Mouse (Mus musculus): Measurements from ENCODE around the gene Wscd2. TPM values are rescaled to one million over a fixed set of nuclear protein-coding genes. Genes with fewer than 3 reads are reported as not detected.

Wscd2 gene
- polyA plus RNA-seq, 1 experiment from 2014 or later = 7.6 TPM

DNA sequence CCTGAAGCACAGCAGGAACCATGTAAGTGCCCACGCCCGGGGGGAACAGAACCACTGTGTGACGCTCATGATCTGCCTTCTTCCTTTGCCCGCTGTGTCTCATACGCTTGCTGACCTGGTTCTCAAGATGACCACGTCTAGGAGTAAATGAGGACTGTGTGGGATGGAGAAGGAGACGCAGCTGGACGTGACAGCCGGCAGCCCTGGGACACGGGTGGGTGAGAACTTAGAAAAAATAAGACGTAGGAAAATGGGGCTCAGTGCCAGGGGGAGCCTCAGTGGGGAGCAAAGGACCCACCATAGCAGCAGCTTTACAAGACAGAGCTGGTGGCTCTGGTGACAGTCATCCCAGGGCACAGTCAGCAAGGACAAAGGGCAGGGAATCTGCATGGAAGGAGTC, 9.3 kb downstream of the Wscd2 start:
- H3K27me3 ChIP-seq (ENCODE audit: control insufficient read depth, insufficient read depth, low read length) = no peaks in the 10 kb centered on the region
- DNase-seq (ENCODE audit: low spot score) (no peak), ATAC-seq (replicated peaks; ENCODE audit: low FRiP score) (no peak)
- H3K4me1 ChIP-seq (replicated peaks; ENCODE audit: control insufficient read depth, insufficient read depth, low read length) = peaks cover 10% of the 10 kb centered on the region
- no peak overlapping the region for H3K27ac ChIP-seq (ENCODE audit: low read depth, low read length)
- H3K4me3 ChIP-seq (ENCODE audit: low read depth, low read length) = no peak overlapping the region
- H3K9ac ChIP-seq (ENCODE audit: low read length) = no peak overlapping the region
- WGBS = 93% methylated on average over 11 of the region's 11 CpGs
- H3K9me3 ChIP-seq (ENCODE audit: control insufficient read depth, low read length) = no peaks in the 10 kb centered on the region
- no peak overlapping the region for H3K4me2 ChIP-seq (ENCODE audit: low read depth, low read length, severe bottlenecking)
- no peaks in the 10 kb centered on the region for H3K36me3 ChIP-seq (ENCODE audit: control insufficient read depth, insufficient read depth, low read length)

DNA sequence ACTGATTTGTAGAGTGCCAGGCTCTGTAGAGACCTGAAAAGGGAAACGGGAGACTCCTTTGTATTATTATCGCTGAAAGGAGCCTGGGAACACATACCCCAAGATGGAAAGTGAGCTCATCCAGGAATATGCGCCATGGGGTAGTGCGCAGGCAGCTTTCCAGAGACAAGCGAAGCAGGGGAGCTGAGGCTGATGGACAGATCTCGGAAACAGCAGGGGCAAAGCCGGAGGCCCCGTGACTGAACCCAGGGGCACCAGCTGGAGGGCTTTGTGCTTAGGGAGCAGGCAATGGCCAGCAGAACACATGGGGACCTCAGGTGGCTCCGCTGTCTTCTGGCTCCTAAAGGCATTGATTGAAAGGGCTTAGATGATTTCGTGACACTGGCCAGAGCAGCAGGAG, 13.1 kb downstream of the Wscd2 start:
- WGBS = 5% methylated on average over 10 of the region's 10 CpGs
- Histone ChIP-seq H3K9me3 (ENCODE audit: control insufficient read depth, low read length) (no peaks in the 10 kb centered on the region), H3K4me2 (ENCODE audit: low read depth, low read length, severe bottlenecking) (0 out of 2 replicates have a peak overlapping the region, but pooled peaks have one; percentile 22), H3K27ac (ENCODE audit: low read depth, low read length) (peak overlapping the region; percentile 54), H3K4me1 (replicated peaks; ENCODE audit: control insufficient read depth, insufficient read depth, low read length) (peaks cover 14% of the 10 kb centered on the region), H3K36me3 (ENCODE audit: control insufficient read depth, insufficient read depth, low read length) (no peaks in the 10 kb centered on the region), H3K9ac (ENCODE audit: low read length) (peak overlapping the region; percentile 16; the same call in 1 of the 2 replicates), H3K4me3 (ENCODE audit: low read depth, low read length) (no peak overlapping the region), H3K27me3 (ENCODE audit: control insufficient read depth, insufficient read depth, low read length) (no peaks in the 10 kb centered on the region)
- DNase-seq (ENCODE audit: low spot score) = peak; percentile 73
- ATAC-seq (replicated peaks; ENCODE audit: low FRiP score) = 0 out of 2 replicates have a peak, but pooled peaks have one; percentile 33

DNA sequence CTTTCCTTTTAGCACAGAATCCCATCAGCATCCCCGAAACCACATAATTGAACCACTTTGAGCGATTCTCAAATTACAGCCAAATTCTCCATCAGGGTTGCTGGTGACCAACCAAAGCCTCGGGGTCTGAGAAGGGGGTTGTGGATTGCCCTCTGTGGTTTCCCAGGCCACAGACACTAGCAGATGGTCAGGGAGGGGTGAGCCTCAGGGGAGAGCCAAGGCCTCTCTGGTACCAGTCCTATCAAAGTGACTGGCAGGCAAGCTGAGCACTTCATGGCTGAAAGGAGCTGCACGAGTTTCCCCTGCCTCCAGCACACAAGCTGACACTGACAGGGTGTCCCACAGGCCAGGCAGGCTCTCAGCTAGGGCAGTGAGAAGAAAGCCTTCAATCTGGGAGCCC, 14.5 kb downstream of the Wscd2 start:
- DNase-seq (ENCODE audit: low spot score) = peak; percentile 59
- Histone ChIP-seq H3K9me3 (ENCODE audit: control insufficient read depth, low read length) (no peaks in the 10 kb centered on the region), H3K4me1 (replicated peaks; ENCODE audit: control insufficient read depth, insufficient read depth, low read length) (peaks cover 14% of the 10 kb centered on the region), H3K36me3 (ENCODE audit: control insufficient read depth, insufficient read depth, low read length) (no peaks in the 10 kb centered on the region), H3K4me3 (ENCODE audit: low read depth, low read length) (no peak overlapping the region), H3K27me3 (ENCODE audit: control insufficient read depth, insufficient read depth, low read length) (no peaks in the 10 kb centered on the region), H3K27ac (ENCODE audit: low read depth, low read length) (peak overlapping the region; percentile 83), H3K4me2 (ENCODE audit: low read depth, low read length, severe bottlenecking) (no peak overlapping the region), H3K9ac (ENCODE audit: low read length) (no peak overlapping the region)
- WGBS = 16% methylated on average over 4 of the region's 4 CpGs
- 0 out of 2 replicates have a peak, but pooled peaks have one; percentile 39 for ATAC-seq (replicated peaks; ENCODE audit: low FRiP score)

DNA sequence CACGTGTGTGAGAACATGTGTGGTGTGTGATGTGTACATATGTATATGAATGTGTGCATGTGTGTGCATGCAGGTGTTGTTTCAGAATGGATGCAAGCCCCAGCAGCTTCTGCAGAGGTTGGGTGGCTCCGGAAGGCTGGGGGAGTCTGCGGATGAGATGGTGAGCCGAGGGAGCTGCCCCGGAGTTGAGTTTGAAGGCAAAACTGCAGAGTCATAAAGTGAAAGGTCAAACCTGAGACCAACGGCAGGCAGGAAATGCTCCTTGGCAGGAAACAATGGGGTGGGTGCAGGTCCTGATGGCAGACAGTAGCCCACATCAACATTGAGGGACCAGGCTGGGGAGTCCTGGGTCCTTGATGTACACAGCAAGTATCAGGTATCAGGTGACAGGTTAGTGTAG, 15.9 kb downstream of the Wscd2 start:
- H3K36me3 ChIP-seq (ENCODE audit: control insufficient read depth, insufficient read depth, low read length) = no peaks in the 10 kb centered on the region
- no peak overlapping the region for H3K4me2 ChIP-seq (ENCODE audit: low read depth, low read length, severe bottlenecking)
- H3K4me3 ChIP-seq (ENCODE audit: low read depth, low read length) = no peak overlapping the region
- no peak overlapping the region for H3K27ac ChIP-seq (ENCODE audit: low read depth, low read length)
- peaks cover 14% of the 10 kb centered on the region for H3K4me1 ChIP-seq (replicated peaks; ENCODE audit: control insufficient read depth, insufficient read depth, low read length)
- no peaks in the 10 kb centered on the region for H3K27me3 ChIP-seq (ENCODE audit: control insufficient read depth, insufficient read depth, low read length)
- DNase-seq (ENCODE audit: low spot score) = no peak
- no peak for ATAC-seq (replicated peaks; ENCODE audit: low FRiP score)
- 81% methylated on average over 6 of the region's 6 CpGs for WGBS
- no peaks in the 10 kb centered on the region for H3K9me3 ChIP-seq (ENCODE audit: control insufficient read depth, low read length)
- H3K9ac ChIP-seq (ENCODE audit: low read length) = no peak overlapping the region

DNA sequence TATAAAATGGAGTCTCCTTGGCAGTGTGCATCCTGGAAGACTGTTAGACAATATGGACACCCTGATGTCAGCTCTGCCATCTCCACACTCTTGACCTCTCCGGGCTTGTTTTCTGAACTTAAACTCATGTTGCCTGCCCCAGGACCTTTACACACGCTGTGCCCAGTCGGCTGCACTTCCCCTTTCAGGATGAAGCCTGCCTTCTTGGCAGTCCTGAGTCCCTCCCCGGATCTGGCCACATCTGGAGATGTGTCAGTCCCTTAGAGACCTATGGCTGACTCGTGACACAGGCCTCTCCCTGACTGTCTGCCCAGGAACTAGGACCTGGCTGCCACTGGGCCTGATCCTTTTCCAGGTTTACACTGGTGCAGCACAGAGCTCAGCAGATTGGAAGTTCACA, 16.6 kb downstream of the Wscd2 start:
- H3K36me3 ChIP-seq (ENCODE audit: control insufficient read depth, insufficient read depth, low read length) = no peaks in the 10 kb centered on the region
- H3K4me3 ChIP-seq (ENCODE audit: low read depth, low read length) = no peak overlapping the region
- no peak overlapping the region for H3K4me2 ChIP-seq (ENCODE audit: low read depth, low read length, severe bottlenecking)
- H3K9me3 ChIP-seq (ENCODE audit: control insufficient read depth, low read length) = no peaks in the 10 kb centered on the region
- 92% methylated on average over 5 of the region's 5 CpGs for WGBS
- no peaks in the 10 kb centered on the region for H3K27me3 ChIP-seq (ENCODE audit: control insufficient read depth, insufficient read depth, low read length)
- no peak overlapping the region for H3K9ac ChIP-seq (ENCODE audit: low read length)
- ATAC-seq (replicated peaks; ENCODE audit: low FRiP score) (no peak), DNase-seq (ENCODE audit: low spot score) (no peak)
- H3K27ac ChIP-seq (ENCODE audit: low read depth, low read length) = no peak overlapping the region
- H3K4me1 ChIP-seq (replicated peaks; ENCODE audit: control insufficient read depth, insufficient read depth, low read length) = peaks cover 14% of the 10 kb centered on the region

DNA sequence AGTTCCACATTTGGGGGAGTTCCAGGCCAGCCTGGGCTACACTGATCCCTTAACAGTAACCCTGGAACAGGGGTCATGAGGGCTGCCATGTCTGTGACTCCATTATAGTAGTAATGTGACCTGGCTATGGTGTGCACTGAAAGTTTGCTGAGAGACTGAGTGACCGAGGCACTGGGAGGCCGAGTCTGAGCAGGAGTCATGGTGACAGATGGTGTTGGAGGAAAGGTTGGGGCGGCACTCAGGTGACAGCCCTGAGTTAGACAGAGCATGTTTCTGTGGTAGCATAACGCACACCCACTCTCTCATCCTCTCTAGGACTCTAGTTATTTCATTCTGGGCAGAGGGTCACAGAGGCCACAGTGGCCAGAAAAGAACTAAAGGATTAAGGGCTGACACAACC, 19.0 kb downstream of the Wscd2 start:
- 0 out of 2 replicates have a peak, but pooled peaks cover 5% of the 10 kb centered on the region for H3K4me1 ChIP-seq (replicated peaks; ENCODE audit: control insufficient read depth, insufficient read depth, low read length)
- no peak overlapping the region for H3K4me3 ChIP-seq (ENCODE audit: low read depth, low read length)
- ATAC-seq (replicated peaks; ENCODE audit: low FRiP score) (no peak), DNase-seq (ENCODE audit: low spot score) (no peak)
- H3K27ac ChIP-seq (ENCODE audit: low read depth, low read length) = no peak overlapping the region
- no peak overlapping the region for H3K9ac ChIP-seq (ENCODE audit: low read length)
- no peaks in the 10 kb centered on the region for H3K27me3 ChIP-seq (ENCODE audit: control insufficient read depth, insufficient read depth, low read length)
- H3K4me2 ChIP-seq (ENCODE audit: low read depth, low read length, severe bottlenecking) = no peak overlapping the region
- no peaks in the 10 kb centered on the region for H3K9me3 ChIP-seq (ENCODE audit: control insufficient read depth, low read length)
- 79% methylated on average over 4 of the region's 4 CpGs for WGBS
- H3K36me3 ChIP-seq (ENCODE audit: control insufficient read depth, insufficient read depth, low read length) = no peaks in the 10 kb centered on the region

DNA sequence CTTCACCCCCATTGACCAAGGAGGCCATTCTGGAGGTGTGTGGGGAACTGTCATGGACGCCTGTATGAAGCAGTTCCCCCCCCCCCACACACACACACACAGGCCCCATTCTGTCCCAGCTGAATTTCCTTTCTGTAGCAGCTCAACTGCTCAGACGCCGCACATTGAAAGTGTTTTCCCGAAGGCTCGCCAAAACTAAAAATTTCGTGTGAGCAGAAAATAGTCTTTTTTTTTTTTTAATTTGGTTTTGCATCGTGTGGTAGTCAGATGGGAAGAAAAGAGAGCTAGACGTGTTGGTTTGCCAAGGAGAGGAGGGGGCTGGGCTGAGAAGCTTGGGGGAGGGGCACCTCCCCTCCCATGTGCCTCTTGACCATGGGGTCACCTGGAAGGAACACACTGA, 23.5 kb downstream of the Wscd2 start:
- Histone ChIP-seq H3K9me3 (ENCODE audit: control insufficient read depth, low read length) (no peaks in the 10 kb centered on the region), H3K4me1 (replicated peaks; ENCODE audit: control insufficient read depth, insufficient read depth, low read length) (peaks cover 2% of the 10 kb centered on the region; the same call in 1 of the 2 replicates), H3K4me3 (ENCODE audit: low read depth, low read length) (no peak overlapping the region), H3K4me2 (ENCODE audit: low read depth, low read length, severe bottlenecking) (no peak overlapping the region), H3K9ac (ENCODE audit: low read length) (no peak overlapping the region), H3K36me3 (ENCODE audit: control insufficient read depth, insufficient read depth, low read length) (no peaks in the 10 kb centered on the region), H3K27ac (ENCODE audit: low read depth, low read length) (no peak overlapping the region), H3K27me3 (ENCODE audit: control insufficient read depth, insufficient read depth, low read length) (no peaks in the 10 kb centered on the region)
- no peak for DNase-seq (ENCODE audit: low spot score)
- 84% methylated on average over 8 of the region's 8 CpGs for WGBS
- no peak for ATAC-seq (replicated peaks; ENCODE audit: low FRiP score)

DNA sequence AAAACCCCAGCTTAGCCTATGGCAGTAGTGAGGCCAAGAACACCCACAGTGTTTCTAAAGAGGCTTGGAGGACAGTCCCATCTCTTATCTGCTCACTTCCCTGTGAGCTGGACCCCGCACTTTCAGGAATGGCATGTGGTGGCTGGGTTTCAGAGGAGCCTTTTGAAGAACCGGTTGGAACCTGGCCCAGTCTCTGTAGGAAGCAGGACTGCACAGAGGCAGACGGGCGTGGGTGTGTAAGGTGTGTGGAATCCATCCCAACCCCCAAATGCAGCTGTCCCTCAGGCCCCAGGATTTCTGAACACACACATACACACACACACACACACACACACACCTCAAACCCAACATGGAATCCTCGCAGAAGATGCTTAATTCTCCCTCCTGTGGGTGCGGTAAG, 23.9 kb downstream of the Wscd2 start:
- WGBS = 87% methylated on average over 6 of the region's 6 CpGs
- peaks cover 2% of the 10 kb centered on the region; the same call in 1 of the 2 replicates for H3K4me1 ChIP-seq (replicated peaks; ENCODE audit: control insufficient read depth, insufficient read depth, low read length)
- H3K27ac ChIP-seq (ENCODE audit: low read depth, low read length) = no peak overlapping the region

DNA sequence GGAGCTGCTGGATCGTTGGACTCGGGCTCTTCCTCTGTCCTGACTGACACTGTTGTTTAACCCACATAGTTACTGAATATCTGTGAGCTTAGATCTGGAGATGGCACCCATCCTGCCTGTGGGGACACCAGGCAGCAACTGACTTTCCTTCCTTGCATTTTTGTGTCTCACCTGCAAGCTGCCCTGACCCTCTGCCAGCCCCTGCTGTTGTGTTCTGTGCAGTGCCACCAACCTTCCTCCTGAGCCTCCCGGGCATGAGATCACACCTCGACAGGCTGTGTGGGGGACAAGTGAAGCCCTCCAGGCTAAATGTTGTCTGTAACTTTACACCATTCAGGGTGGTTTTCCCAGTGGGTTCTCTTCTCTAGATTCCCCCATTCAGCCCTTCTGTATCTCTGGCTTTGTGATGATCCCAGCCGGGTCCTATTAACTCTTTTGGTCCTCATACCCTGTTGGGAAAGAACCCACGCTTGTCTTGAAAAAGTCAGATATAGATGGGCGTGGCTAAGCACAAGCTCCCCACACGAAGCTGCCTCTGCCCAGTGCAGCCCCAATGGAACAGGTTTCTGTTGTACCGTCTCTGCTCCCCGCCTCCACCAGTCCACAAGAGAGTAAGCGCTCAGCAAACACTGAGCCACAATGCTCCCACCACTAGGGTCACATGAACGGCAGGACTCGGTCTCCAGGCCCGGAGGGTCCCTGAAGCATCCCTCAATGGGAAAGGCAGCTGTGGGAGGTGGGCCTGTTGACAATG, 26.2 kb downstream of the Wscd2 start:
- ATAC-seq (replicated peaks; ENCODE audit: low FRiP score) = no peak
- no peaks in the 10 kb centered on the region for H3K9me3 ChIP-seq (ENCODE audit: control insufficient read depth, low read length)
- peak overlapping the region; percentile 24 for H3K4me2 ChIP-seq (ENCODE audit: low read depth, low read length, severe bottlenecking)
- WGBS = 36% methylated on average over 14 of the region's 14 CpGs
- no peak overlapping the region; the same call in 1 of the 2 replicates for H3K27ac ChIP-seq (ENCODE audit: low read depth, low read length)
- H3K4me3 ChIP-seq (ENCODE audit: low read depth, low read length) = no peak overlapping the region
- no peaks in the 10 kb centered on the region for H3K36me3 ChIP-seq (ENCODE audit: control insufficient read depth, insufficient read depth, low read length)
- no peak overlapping the region for H3K9ac ChIP-seq (ENCODE audit: low read length)
- H3K27me3 ChIP-seq (ENCODE audit: control insufficient read depth, insufficient read depth, low read length) = no peaks in the 10 kb centered on the region
- no peak for DNase-seq (ENCODE audit: low spot score)
- peaks cover 2% of the 10 kb centered on the region; the same call in 1 of the 2 replicates for H3K4me1 ChIP-seq (replicated peaks; ENCODE audit: control insufficient read depth, insufficient read depth, low read length)

More for the DNA sequence above, 23.9 kb downstream of the Wscd2 start:
- Histone ChIP-seq H3K36me3 (ENCODE audit: control insufficient read depth, insufficient read depth, low read length) (no peaks in the 10 kb centered on the region), H3K9ac (ENCODE audit: low read length) (no peak overlapping the region), H3K4me2 (ENCODE audit: low read depth, low read length, severe bottlenecking) (no peak overlapping the region), H3K9me3 (ENCODE audit: control insufficient read depth, low read length) (no peaks in the 10 kb centered on the region), H3K4me3 (ENCODE audit: low read depth, low read length) (no peak overlapping the region), H3K27me3 (ENCODE audit: control insufficient read depth, insufficient read depth, low read length) (no peaks in the 10 kb centered on the region)
- ATAC-seq (replicated peaks; ENCODE audit: low FRiP score) (no peak), DNase-seq (ENCODE audit: low spot score) (no peak)

All from forebrain, embryonic 11.5 days (tissue).